Mouse (Mus musculus): ENCODE results near the gene Rhobtb1. TPM values are rescaled to one million over a fixed set of nuclear protein-coding genes. Genes with fewer than 3 reads are reported as not detected.
A peak's percentile ranks its signal among the peaks of the same experiment; 100 is the strongest.

Rhobtb1 gene
- polyA plus RNA-seq, 1 experiment from 2014 or later: 19.3 TPM

- H3K27ac ChIP-seq (replicated peaks): no peak overlapping the region
- no peak overlapping the region for H3K4me3 ChIP-seq
- WGBS: 88% methylated on average over 12 of the region's 12 CpGs
- H3K36me3 ChIP-seq (replicated peaks): no peaks in the 10 kb centered on the region
- H3K27me3 ChIP-seq (replicated peaks; ENCODE audit: low read depth, poor library complexity, severe bottlenecking): no peaks in the 10 kb centered on the region
- no peaks in the 10 kb centered on the region for H3K4me1 ChIP-seq
- H3K9me3 ChIP-seq: 0 out of 2 replicates have a peak, but pooled peaks cover 3% of the 10 kb centered on the region
- DNase-seq (ENCODE audit: low spot score): no peak
Measured at GRCm38 (mm10) chr10:69166514-69166913, 15.3 kb downstream of the Rhobtb1 start.

GRCm38 (mm10) chr10:69172412-69172811, 21.2 kb downstream of the Rhobtb1 start:
- Histone ChIP-seq H3K36me3 (replicated peaks) (no peaks in the 10 kb centered on the region), H3K4me1 (no peaks in the 10 kb centered on the region), H3K4me3 (no peak overlapping the region), H3K27ac (replicated peaks) (no peak overlapping the region), H3K9me3 (no peaks in the 10 kb centered on the region), H3K27me3 (replicated peaks; ENCODE audit: low read depth, poor library complexity, severe bottlenecking) (no peaks in the 10 kb centered on the region)
- DNase-seq (ENCODE audit: low spot score): no peak
- 85% methylated on average over 3 of the region's 3 CpGs for WGBS

DNA sequence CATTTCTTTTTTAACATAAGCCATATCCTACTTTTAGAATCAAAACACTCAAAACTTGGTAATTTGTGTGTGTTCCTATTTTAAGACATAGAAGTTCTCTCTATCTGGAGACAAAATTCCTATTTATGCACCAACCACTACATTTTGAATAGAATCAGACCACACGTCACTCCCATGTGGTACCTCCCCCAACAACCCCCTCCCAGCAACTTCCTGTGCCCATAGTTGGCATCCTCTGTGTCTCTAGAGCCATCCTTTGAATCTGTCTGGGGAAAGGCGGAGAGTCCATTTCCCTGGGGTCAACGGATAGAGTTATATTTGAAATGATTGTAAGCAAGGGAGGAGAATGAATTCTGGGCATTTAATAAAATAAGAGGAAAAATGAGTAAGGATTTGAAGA, 24.9 kb downstream of the Rhobtb1 start:
- Histone ChIP-seq H3K4me3 (no peak overlapping the region), H3K27ac (replicated peaks) (no peak overlapping the region), H3K27me3 (replicated peaks; ENCODE audit: low read depth, poor library complexity, severe bottlenecking) (no peaks in the 10 kb centered on the region), H3K4me1 (no peaks in the 10 kb centered on the region), H3K9me3 (peaks cover 6% of the 10 kb centered on the region), H3K36me3 (replicated peaks) (no peaks in the 10 kb centered on the region)
- 77% methylated on average over 3 of the region's 3 CpGs for WGBS
- DNase-seq (ENCODE audit: low spot score): no peak

- H3K27me3 ChIP-seq (replicated peaks; ENCODE audit: low read depth, poor library complexity, severe bottlenecking): no peaks in the 10 kb centered on the region
- WGBS: 83% methylated on average over 1 of the region's 1 CpGs
- no peak for DNase-seq (ENCODE audit: low spot score)
- H3K4me3 ChIP-seq: no peak overlapping the region
- no peaks in the 10 kb centered on the region for H3K4me1 ChIP-seq
- peaks cover 6% of the 10 kb centered on the region for H3K9me3 ChIP-seq
- no peak overlapping the region for H3K27ac ChIP-seq (replicated peaks)
- H3K36me3 ChIP-seq (replicated peaks): no peaks in the 10 kb centered on the region
Measured at GRCm38 (mm10) chr10:69179341-69179740, 28.1 kb downstream of the Rhobtb1 start.

GRCm38 (mm10) chr10:69180997-69181396, 29.8 kb downstream of the Rhobtb1 start:
- no peaks in the 10 kb centered on the region for H3K36me3 ChIP-seq (replicated peaks)
- no peak overlapping the region for H3K4me3 ChIP-seq
- H3K27ac ChIP-seq (replicated peaks): no peak overlapping the region
- peaks cover 6% of the 10 kb centered on the region for H3K9me3 ChIP-seq
- no peaks in the 10 kb centered on the region for H3K27me3 ChIP-seq (replicated peaks; ENCODE audit: low read depth, poor library complexity, severe bottlenecking)
- DNase-seq (ENCODE audit: low spot score): no peak
- H3K4me1 ChIP-seq: peaks cover 4% of the 10 kb centered on the region; the same call in 1 of the 2 replicates
- 86% methylated on average over 3 of the region's 3 CpGs for WGBS

DNA sequence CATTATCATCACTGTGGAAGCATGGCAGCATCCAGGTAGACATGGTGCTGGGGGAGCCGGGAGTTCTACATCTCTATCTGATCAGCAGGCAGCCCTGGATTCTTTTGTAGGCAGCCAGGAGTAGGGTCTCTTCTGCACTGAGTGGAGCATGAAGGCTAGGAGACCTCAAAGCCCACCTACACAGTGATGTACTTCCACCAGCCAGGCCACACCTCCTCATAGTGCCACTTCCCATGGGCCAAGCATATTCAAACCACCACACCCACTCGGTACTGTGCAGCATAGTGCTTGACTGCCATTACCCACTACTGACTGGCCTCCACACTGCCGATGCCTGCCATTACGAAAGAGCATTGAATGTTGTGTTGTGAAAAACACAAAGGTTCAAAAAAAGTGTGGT, 33.7 kb downstream of the Rhobtb1 start:
- no peaks in the 10 kb centered on the region for H3K27me3 ChIP-seq (replicated peaks; ENCODE audit: low read depth, poor library complexity, severe bottlenecking)
- no peak overlapping the region for H3K4me3 ChIP-seq
- no peaks in the 10 kb centered on the region for H3K9me3 ChIP-seq
- H3K4me1 ChIP-seq: peaks cover 4% of the 10 kb centered on the region; the same call in 1 of the 2 replicates
- H3K36me3 ChIP-seq (replicated peaks): no peaks in the 10 kb centered on the region
- WGBS: 94% methylated on average over 4 of the region's 4 CpGs
- no peak overlapping the region for H3K27ac ChIP-seq (replicated peaks)
- no peak for DNase-seq (ENCODE audit: low spot score)

- 79% methylated on average over 4 of the region's 4 CpGs for WGBS
- H3K27ac ChIP-seq (replicated peaks): peak overlapping the region; percentile 48
- peaks cover 4% of the 10 kb centered on the region; the same call in 1 of the 2 replicates for H3K4me1 ChIP-seq
- no peak for DNase-seq (ENCODE audit: low spot score)
- no peak overlapping the region for H3K4me3 ChIP-seq
- no peaks in the 10 kb centered on the region for H3K9me3 ChIP-seq
- no peaks in the 10 kb centered on the region for H3K36me3 ChIP-seq (replicated peaks)
- no peaks in the 10 kb centered on the region for H3K27me3 ChIP-seq (replicated peaks; ENCODE audit: low read depth, poor library complexity, severe bottlenecking)
Measured at GRCm38 (mm10) chr10:69185431-69185830, 34.2 kb downstream of the Rhobtb1 start.

DNA sequence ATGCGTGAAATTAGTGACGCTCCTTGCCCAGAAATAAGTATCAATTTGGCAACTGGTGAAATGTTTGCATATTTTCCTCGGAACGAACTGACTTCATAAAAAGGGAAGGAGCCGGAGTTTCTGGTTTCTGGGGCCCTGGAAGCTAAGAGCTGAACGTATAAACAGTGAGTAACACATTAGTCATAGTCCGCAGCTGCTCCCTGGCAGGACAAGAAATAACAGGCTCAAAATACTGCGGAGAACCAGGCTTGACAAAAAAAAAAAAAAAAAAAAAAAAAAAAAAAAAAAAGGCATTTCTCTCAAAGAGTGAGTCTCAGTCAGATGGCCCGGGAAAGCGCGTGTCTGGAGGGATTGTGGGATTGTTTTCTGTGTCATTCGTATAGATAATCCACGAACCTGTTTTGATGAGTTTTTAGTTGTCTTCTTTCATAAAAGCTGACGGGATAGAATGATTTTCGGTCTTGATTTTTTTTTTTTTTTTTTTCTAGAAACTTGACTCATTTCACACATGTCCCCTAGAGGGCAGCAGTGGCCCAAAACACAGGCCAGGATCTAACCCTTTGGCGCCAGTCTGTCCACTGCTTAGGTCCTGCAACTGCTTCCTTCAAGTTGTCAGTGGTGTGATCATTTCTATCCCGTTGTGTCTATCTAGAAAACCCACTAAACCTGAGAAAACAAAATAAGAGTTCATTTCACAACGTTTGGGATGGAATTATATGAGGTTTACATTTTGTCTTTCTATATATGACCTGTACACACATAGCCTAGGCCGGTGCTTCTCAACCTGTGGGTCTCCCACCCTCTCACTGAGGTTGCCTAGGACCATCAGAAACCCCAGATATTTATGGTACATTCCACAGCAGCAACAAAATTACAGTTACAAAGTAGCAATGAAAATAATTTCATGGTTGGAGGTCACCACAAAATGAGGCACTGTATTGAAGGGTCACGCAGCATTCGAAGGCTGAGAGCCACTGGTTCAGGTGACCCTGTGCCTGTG, 35.0 kb downstream of the Rhobtb1 start:
- Histone ChIP-seq H3K27me3 (replicated peaks; ENCODE audit: low read depth, poor library complexity, severe bottlenecking) (no peaks in the 10 kb centered on the region), H3K9me3 (no peaks in the 10 kb centered on the region), H3K36me3 (replicated peaks) (no peaks in the 10 kb centered on the region), H3K4me1 (peaks cover 4% of the 10 kb centered on the region; the same call in 1 of the 2 replicates), H3K4me3 (peak overlapping the region; percentile 45), H3K27ac (replicated peaks) (peak overlapping the region; percentile 14; the same call in 1 of the 2 replicates)
- WGBS: 31% methylated on average over 21 of the region's 21 CpGs
- peak; percentile 74 for DNase-seq (ENCODE audit: low spot score)

- Histone ChIP-seq H3K4me3 (no peak overlapping the region), H3K27ac (replicated peaks) (no peak overlapping the region)
- WGBS: 84% methylated on average over 9 of the region's 9 CpGs
Measured at GRCm38 (mm10) chr10:69187773-69188443, 36.7 kb downstream of the Rhobtb1 start.

DNA sequence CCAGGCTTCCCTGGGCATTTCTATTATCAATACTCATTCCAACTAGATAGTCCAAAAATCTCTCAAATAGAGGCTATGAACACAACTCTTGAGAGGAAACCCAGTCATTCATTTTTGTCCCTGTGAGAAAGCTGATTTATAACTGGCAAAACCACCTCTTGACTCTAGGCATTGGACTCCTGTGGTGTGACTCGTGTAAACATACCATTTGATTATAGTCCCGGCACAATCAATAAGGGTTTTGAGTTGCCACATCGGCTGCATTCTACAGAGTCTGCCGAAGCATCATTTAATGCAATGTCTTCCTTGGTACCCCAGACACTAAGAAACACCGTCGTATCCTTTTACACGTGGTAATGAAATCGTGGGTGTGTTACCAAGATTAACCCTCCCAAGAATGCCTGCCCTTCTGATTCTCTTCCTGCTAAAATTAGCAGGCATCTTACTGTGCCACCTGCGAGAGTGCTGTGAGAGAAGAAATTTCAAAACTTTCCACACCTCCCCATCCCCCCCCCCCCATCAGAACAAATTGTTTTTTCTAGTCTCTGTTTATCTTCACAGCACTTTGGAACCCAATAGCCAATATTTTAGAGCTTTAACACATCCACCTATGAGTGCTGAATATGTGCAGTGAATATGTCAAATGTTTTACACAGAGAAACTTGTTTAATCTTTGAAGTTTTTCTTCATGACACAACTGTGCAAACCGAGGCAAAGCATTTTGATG, 39.4 kb downstream of the Rhobtb1 start:
- no peak overlapping the region for H3K4me3 ChIP-seq
- H3K27ac ChIP-seq (replicated peaks): no peak overlapping the region
- DNase-seq (ENCODE audit: low spot score): no peak
- WGBS: 87% methylated on average over 10 of the region's 10 CpGs
- no peaks in the 10 kb centered on the region for H3K27me3 ChIP-seq (replicated peaks; ENCODE audit: low read depth, poor library complexity, severe bottlenecking)
- no peaks in the 10 kb centered on the region for H3K36me3 ChIP-seq (replicated peaks)
- no peaks in the 10 kb centered on the region for H3K9me3 ChIP-seq
- peaks cover under 1% of the 10 kb centered on the region; the same call in 1 of the 2 replicates for H3K4me1 ChIP-seq

More at GRCm38 (mm10) chr10:69187773-69188443, 36.7 kb downstream of the Rhobtb1 start:
- Histone ChIP-seq H3K27me3 (replicated peaks; ENCODE audit: low read depth, poor library complexity, severe bottlenecking) (no peaks in the 10 kb centered on the region), H3K9me3 (no peaks in the 10 kb centered on the region), H3K36me3 (replicated peaks) (no peaks in the 10 kb centered on the region), H3K4me1 (peaks cover 4% of the 10 kb centered on the region; the same call in 1 of the 2 replicates)
- no peak for DNase-seq (ENCODE audit: low spot score)

DNA sequence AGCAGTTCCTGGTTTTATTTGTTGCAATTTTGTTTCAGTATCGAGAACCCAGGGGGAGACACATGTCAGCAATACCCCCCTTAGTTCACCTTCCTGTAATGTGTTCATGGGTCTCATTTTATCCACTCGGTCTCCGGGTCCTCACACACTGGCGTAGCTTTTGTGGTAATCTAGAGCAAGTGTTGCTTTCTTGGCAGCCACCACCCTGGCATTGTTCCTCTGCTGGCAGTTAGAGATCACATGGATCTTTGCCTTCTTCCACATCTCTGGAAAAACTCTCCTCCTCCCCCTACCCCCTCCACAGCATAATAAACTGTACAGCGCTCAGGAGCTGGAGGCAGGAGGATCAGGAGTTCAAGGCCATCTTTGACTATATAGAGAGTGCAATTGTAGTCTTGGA, 41.0 kb downstream of the Rhobtb1 start:
- no peaks in the 10 kb centered on the region for H3K9me3 ChIP-seq
- WGBS: 96% methylated on average over 5 of the region's 5 CpGs
- H3K27ac ChIP-seq (replicated peaks): no peak overlapping the region
- DNase-seq (ENCODE audit: low spot score): no peak
- H3K4me3 ChIP-seq: no peak overlapping the region
- no peaks in the 10 kb centered on the region for H3K4me1 ChIP-seq
- H3K36me3 ChIP-seq (replicated peaks): no peaks in the 10 kb centered on the region
- no peaks in the 10 kb centered on the region for H3K27me3 ChIP-seq (replicated peaks; ENCODE audit: low read depth, poor library complexity, severe bottlenecking)

- H3K36me3 ChIP-seq (replicated peaks): no peaks in the 10 kb centered on the region
- no peaks in the 10 kb centered on the region for H3K9me3 ChIP-seq
- no peak overlapping the region for H3K4me3 ChIP-seq
- no peaks in the 10 kb centered on the region for H3K27me3 ChIP-seq (replicated peaks; ENCODE audit: low read depth, poor library complexity, severe bottlenecking)
- H3K27ac ChIP-seq (replicated peaks): no peak overlapping the region
- 88% methylated on average over 10 of the region's 10 CpGs for WGBS
- H3K4me1 ChIP-seq: no peaks in the 10 kb centered on the region
- DNase-seq (ENCODE audit: low spot score): no peak
Measured at GRCm38 (mm10) chr10:69193721-69194120, 42.5 kb downstream of the Rhobtb1 start.

Measured in embryonic facial prominence, embryonic 10.5 days (tissue).